Mouse (Mus musculus): ENCODE measurements at regions not wholly inside any gene's neighbourhood (a gene's known extent, or its start where the extent isn't known, plus 50 kb on each side); places are given as distances from the start of the nearest gene placed in this dataset.

DNA sequence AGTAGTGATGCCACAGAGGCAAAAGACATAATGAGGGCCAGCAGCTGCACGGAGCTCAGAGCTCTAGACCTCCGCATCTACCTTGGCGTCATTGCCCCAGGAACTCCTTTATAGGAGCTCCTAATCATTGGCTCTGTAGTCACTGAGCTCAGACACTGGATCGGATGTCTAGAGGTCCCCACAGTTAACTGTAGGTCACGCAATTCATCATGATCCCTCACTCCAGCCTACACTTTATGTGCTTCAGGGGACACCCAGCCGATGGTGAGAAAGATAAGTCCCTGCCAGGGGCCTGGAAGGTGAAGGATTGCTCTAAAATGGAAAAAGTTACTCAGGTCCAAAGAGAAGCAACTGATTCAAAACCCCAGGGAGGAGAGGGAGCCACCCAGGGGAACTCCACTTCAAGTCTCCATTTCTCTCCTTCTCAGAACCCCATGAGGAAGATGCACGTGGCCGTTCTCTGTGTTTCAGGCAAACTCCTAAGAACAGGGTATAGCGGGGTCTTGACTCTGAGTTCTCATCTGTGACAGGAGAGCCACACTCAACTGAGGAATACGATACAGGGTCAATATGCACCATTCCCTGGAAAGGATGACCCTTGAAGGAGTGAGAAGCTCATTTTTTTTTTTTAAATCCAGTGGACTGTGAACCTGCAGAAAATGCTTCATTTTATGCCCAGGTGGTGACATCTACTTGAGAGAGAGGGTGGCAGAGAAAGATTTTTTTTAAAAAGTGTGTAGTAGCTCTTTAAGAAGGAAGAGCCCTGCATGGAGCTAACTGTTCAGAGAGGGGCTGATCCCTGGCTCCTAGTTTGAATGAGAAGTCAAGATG, 200.7 kb upstream of the Six2 start:
- no peak for DNase-seq (ENCODE audit: low spot score)
- intact Hi-C loops (cut with DNase I), result no loop called here

DNA sequence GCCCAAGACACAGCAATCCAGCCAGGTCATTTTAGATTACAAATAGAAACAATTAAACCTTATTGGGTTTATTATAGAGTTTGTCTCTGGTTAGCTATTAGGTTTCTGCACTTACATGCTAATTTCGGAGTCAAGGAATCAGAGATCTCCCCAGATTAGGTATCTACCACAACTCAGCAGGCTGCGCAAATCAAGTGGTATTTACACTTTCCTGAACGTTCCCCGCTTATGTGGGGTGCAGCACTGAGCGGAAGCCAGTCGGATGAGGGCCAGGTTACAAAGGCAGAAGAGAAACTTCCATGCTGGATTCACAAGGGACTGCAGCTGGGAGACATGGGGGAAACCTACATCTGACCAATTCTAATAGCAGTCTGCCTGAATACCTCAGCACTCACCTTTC, 198.6 kb upstream of the Six2 start:
- DNase-seq (ENCODE audit: low spot score), result no peak
- intact Hi-C loops (cut with DNase I), result no loop called here

DNA sequence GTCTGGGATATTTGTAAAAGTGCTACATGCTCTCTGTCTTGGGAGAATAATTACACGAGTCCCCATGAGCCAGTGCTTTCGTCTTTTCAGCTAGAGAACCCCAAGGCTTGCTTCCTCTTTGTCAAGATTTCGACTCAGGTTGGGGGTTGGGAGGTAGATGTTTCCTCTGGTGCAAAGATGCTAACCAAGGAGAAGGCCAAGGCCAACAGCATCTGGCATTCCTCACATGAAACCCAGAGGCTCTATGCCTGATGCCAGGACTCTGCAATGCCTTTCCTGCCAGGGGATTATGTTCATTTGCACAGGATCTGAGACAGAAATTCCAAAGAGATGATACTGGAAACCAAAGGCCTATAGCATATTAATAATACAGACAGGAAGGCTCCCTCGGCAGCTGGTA, 198.2 kb upstream of the Six2 start:
- DNase-seq (ENCODE audit: low spot score), result no peak
- intact Hi-C loops (cut with DNase I), result no loop called here

DNA sequence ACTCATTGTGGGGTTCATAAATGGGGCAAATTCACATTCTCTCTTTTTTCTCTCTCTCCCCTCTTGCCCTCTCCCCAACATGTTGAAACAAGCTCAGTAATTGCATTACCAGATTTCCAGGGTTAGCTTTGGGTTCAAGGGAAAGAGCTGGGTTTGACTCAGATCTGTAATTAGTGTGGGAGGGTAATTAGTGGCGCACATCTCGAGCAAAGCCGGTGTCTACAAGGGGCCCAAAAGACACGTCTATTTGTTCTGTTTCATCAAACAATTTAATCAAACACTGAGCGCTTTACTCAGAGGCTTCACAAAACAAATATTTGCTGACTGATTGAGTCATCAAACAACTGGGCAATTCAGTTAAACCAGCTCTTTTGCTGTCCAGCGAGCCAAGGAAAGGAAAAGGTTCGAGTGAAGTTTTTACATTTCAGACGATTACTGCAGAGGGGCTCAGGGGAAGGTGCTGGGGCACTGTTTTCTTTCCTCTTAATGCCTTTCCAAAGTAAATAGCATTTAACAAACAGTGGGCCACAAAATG, 193.6 kb upstream of the Six2 start:
- DNase-seq (ENCODE audit: low spot score), result no peak
- intact Hi-C loops (cut with DNase I), result no loop called here

DNA sequence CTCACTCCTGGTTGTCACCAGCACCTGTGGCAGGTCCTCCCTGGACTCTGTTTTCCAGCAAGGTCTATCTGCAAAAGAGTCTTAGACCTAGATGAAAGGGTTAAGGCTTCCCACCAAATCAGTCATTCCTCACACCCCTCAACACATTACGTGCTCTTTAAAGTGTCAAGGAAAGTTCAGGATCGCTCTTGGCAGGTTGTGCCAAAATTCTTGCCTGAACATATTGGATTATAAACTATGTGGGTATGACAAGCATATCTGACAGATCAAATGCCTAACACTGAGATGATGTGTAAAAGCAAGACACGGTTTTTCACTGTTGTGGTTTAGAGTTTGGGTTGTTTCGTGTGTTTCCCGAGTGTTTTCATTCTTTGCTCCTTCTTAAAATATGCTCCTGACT, 193.0 kb upstream of the Six2 start:
- DNase-seq (ENCODE audit: low spot score), result no peak
- intact Hi-C loops (cut with DNase I), result no loop called here

DNA sequence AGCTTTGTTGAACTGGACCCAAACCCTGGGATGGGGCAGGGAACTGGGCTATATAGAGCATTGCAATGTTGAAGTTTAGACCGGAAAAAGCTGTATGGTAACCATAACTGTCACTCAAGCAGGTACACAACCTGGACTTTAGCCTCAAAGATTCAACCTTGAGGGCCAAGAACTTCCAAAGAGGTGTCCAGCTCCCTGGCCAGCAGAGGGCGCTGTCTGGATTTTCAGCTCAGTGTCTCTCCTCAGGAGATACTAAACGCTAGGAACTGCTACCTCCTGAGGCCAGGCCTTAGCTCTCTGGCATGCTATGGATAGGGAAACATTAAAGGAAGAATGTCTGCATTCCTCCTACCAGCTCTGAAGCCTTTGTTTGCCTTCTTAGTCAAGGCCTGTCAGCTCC, 189.4 kb upstream of the Six2 start:
- intact Hi-C loops (cut with DNase I), result loop anchor here (5.0 kb wide), 1 partner anchor 185 kb away; no protein-coding TSS in a partner anchor
- no peak for DNase-seq (ENCODE audit: low spot score)

DNA sequence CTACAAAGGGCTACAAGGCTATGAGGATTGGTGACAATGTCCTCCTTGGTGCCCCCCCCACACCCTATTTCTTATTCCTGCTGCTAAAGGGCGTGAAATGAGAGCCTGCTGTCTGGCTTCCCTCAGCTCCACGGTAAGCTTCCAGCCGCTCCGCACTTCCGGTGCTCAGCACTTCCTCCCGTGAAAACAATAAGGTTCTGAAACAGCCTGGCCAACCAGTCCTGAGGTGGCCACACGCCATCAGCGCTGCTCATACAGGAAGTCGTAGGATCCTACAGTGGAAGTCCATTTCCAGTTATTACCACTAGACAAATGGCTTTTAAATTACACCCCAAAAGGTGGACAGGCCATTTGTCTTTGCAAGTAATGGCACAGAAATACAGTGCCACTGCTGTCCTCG, 188.8 kb upstream of the Six2 start:
- intact Hi-C loops (cut with DNase I), result loop anchor here (5.0 kb wide), 1 partner anchor 185 kb away; no protein-coding TSS in a partner anchor
- DNase-seq (ENCODE audit: low spot score), result no peak

DNA sequence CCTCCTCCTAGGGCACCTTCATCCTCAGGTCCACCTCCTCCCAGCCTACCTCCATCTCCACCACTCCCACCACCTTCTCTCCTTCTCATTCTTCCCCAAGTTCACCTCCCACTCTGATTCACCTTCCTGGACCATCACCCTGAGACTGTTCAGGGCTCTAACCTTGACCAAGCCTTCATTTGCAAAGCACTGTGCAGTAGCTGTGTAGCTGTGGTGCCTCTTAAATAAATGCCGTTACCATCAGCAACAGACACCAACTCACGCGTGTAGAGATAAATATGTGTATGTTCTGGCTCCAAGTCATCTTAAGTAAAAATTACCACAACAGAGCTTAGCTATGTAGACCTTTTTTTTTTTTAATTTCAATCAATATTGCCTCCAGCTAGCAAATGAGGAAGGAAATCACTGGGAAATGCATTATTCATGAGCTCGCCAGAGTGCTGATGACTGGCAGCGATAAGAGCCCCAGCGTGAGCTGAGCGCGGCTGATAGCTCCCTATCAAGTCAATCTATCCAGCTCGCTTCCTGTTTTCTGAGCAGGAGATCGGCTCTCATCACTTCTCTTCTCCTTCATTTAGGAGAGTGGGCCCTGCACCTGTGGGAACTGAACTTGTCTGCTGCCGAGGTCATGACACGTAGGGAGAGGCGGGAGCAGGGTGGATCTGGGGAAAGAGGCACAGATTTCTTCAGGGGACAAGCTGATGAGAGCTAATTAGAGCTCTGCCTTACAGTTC, 185.9 kb upstream of the Six2 start:
- intact Hi-C loops (cut with DNase I), result no loop called here
- DNase-seq (ENCODE audit: low spot score), result no peak

DNA sequence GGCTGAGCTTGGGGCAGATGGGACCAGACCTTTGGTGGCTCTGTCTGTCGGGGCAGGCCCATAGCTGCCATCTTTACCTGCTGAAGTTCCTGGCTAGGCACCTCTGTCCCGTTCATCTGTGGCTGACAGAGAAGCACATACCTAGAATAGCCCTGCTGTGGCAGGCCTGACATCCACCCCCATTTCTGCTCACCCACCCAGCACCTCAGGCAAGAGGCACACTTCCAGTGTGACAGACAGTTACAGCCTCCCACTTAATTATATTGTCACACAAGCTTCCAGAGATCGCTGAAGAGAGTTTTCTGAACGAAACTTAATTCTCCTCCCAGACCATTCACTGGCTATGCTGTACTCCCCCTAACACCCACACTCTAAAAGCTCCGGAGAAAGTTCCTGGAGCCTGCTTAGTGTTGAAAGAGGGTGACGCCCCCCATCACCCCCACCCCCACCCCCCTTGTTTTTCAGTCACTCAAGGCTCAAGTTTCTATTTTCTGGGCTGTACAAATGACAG, 184.9 kb upstream of the Six2 start:
- no peak for DNase-seq (ENCODE audit: low spot score)
- intact Hi-C loops (cut with DNase I), result no loop called here

DNA sequence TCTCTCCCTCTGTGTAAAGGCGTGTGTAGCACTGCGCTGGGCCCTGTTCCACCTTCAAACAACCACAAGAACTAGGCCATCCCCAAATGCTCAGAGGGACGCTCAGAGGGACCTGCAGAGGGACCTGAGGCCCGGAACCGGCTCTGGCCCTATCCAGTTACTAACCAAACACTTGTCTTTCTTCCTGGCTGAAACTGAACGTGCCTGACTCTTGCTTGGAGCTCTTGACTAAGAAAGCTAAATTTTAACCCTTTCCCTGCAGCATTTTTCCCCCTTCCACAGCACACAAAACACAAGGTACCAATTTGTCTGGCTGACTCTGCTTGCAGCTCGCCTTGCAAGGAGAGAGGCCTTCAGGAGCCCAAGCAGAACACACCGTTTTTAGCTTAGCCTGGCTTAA, 182.3 kb upstream of the Six2 start:
- intact Hi-C loops (cut with DNase I), result no loop called here
- no peak for DNase-seq (ENCODE audit: low spot score)

DNA sequence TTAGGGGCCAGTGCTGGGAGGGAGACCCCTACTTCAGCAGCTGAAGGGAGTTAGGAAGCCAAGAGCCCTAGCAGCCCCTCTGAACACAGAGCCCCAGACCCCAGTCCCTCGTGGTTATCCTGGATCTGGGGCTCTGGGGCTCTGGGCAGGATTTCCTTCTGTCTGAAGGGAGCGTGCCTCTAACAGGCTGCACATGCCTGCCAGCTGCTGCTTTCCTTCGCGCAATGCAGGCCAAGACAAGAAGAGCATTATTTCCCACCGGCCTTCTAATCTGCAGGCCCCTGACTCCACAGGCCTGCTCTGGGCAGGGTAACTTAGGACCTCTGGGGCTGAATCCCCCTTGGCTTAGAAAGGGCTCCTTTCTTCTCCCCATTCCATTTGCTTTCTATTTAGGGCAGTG, 181.1 kb upstream of the Six2 start:
- no peak for DNase-seq (ENCODE audit: low spot score)
- intact Hi-C loops (cut with DNase I), result no loop called here

DNA sequence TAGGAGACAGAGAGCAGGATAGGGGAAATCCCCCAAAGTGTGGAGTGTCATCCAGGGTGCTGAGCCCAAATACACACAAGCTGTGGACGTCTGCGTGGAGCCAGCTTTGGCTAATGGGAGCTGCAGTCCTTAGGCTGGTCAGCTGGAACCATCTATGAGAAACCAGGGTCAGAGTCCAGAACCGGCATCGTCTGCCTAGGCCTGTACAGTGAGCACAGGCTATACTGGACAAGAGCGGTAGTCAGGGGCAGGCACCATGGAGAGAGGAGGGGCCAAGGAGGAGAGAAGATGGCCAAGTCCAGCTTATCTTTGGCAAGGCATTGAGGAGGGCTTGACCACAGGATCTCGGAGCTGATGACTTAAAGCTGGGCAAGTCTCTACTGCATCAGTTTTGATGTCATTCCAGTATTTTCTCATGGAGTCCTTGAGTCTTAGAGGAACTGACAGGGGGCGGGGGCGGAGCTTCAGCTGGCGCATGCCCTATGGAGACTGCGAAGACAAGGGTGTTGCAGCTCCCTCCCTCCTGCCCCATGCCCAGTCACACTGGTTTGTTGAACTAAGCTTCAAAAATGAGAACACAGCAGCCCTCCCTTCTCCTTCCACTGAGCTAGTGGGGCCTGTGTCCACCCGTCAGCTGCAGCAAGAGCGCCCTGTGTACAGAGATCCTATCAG, 180.0 kb upstream of the Six2 start:
- intact Hi-C loops (cut with DNase I), result no loop called here
- DNase-seq (ENCODE audit: low spot score), result no peak

DNA sequence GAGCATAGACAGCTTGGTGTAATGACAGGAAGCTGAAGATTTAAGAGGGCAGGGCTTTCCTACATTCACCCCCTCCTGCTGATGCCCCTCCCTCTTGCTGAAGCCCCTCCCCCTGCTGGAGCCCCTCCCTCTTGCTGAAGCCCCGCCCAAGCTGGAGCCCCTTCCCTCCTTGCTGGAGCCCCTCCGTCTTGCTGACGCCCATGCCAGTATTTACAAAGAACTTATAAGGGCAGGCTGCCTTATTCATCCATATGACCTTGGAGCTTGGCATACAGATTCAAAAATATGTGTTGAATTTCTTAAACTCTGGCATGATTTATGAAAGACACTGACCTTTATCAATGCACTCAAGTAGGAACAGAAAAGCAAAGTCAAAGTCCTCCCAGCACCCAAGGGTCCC, 178.5 kb upstream of the Six2 start:
- DNase-seq (ENCODE audit: low spot score), result no peak
- intact Hi-C loops (cut with DNase I), result no loop called here

DNA sequence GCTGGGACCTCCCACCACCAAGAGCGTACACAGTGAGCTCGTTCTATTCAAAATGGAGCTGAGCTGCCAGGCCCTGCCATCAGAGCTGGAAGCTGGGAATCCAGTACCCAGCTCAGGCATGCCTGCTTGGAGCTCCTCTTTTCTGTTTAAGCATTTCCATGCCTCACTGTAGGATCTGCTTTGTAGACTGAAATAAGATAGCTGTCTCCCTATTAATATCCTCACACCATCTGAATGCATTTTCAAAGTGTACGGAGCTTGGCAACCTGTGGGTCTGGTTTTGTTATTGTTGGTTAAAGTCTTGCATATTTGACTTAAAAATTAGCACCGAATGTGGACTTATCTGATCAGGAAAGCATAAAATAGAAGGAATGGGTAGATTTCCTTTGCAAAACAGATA, 177.9 kb upstream of the Six2 start:
- no peak for DNase-seq (ENCODE audit: low spot score)

DNA sequence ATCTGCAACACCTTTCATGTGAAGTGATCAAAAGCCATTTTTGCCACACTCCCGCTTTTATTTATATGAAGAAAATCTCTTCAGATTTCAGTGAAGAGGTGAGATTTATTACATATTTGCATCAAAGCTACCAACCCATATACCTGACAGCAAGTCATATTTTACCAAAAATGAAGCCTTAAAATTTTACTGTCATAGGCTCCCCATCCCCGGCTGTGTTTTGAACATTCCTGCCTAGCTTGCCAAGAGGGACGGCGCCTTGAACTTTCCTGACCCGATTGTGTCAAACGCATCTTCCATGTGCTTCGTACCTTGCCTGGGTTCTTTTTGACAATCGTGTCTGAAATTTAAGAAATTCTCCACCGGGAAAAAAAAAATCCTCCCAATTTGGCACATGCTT, 173.3 kb upstream of the Six2 start:
- intact Hi-C loops (cut with DNase I), result no loop called here
- no peak for DNase-seq (ENCODE audit: low spot score)

More for the DNA sequence above, 177.9 kb upstream of the Six2 start:
- intact Hi-C loops (cut with DNase I), result no loop called here

DNA sequence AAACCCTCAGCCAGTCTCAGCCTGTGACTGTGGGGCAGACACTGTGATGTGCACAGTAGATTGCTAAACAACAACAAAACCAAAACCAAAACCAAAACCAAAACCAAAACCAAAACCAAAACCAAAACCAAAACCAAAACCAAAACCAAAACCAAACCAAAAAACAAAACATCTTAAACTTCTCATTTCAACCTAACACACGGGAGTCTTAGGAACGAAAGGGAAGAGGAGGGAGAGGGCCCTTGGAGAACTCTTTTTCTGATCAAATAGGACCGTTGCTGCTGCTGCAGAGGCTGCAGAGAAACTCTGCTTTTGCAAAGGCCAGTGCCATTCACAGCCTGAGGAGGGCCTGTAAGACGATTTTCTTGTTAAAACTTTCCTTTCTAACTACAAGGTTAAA, 172.7 kb upstream of the Six2 start:
- intact Hi-C loops (cut with DNase I), result no loop called here
- DNase-seq (ENCODE audit: low spot score), result no peak

DNA sequence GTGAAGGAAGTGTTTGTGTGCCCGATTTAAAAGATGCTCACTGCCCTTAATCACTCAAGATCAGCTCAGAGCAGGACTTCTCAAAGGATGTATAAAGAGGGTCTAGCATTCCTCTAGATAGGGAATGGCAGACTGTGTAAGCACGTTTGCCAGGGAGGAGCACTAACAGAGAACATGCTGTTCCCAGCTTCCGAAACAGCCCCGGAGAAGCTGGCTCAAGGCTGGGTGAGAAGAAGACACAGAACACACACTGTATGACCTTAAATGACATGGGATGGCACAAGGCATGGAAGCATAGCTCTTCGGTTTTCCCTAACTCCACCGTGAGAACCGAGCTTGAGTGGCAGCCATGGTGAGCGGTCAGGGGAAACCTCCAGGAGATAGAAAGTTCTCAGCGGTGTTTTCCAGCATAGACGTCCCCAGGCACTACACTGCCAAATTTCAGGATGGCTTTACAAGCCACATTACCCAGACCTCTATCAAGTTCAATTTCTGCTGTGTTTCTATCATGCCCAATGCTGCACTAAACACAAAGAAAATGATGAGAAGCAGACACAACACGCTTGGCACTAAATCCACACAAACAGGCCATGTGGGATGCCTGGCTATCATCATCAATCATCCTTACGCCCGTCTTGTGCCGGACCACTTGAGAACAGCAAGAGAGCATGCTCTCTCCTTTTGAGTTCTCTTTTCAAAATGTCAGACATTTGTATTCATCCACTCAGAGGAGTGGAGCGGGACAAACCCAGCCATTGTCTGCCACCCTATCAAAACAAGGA, 172.0 kb upstream of the Six2 start:
- DNase-seq (ENCODE audit: low spot score), result no peak
- intact Hi-C loops (cut with DNase I), result no loop called here

DNA sequence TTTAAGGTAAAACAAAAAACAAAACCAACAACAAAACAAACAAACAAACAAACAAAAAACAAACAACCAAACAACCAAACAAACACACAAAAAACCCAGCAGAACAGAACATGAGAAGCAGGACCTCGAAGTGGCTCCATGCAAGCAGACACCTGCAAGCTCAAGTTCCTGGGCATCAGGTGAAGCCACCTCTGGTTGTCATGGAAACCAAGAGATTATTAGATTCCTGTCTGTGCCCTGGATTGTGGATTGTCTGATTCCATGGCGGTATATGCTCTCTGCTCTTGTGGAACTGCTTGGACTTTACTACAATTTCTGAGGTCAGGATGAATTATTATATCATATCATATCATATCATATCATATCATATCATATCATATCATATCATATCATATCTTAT, 170.4 kb upstream of the Six2 start:
- intact Hi-C loops (cut with DNase I), result no loop called here
- DNase-seq (ENCODE audit: low spot score), result no peak

DNA sequence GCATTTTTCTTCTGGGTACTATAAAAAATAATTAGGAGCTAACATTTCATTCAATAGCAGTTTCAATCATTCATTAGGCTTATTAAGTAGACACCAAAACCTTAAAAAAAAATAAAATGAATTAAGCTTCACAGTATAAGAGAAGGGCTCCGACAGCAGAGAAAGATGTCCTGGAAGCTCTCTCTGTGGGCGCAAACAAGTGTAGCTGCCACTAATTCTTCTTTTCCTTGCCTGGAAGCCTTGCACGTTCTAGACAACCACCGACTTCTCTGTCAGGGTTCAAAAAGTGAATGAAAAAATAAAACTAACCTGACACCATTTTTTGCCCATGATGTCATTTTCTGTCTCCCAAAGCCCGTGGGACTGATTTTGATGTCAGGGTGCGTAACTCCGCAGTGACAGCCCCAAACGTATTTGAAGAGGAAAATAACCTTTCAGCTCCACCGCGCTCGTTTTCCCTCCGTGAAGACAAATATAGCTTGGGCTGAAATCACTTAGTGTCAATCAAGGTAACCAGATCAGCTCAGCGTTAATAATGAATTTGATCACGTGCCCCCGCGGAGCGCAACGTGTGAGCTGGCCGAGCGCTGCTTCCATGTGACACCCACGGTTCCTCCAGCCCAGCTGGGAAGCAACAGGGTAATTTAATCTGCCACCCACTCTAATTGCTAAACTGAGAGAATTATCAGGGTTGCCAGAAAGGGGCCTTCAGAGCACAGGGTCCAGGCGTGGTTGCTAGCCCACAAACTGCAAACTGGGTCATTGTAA, 169.8 kb upstream of the Six2 start:
- intact Hi-C loops (cut with DNase I), result no loop called here
- DNase-seq (ENCODE audit: low spot score), result no peak
